Mouse (Mus musculus) bone marrow, adult 2 months (tissue): ENCODE measurements at regions not wholly inside any gene's neighbourhood (a gene's known extent, or its start where the extent isn't known, plus 50 kb on each side); places are given as distances from the start of the nearest gene placed in this dataset.

Experiments used
- CTCF ChIP-seq: fragments of 200-500 bp; IDR thresholded peaks from 2 replicates; pipeline ENCODE4 v1.5.1; 2011; ENCODE audit warnings: low read length, control low read depth; ENCODE audit not compliant: control insufficient read depth, insufficient read depth
- POLR2A ChIP-seq: fragments of 200-500 bp; IDR thresholded peaks from 2 replicates; pipeline ENCODE4 v1.6.1; 2011; ENCODE audit warnings: low read depth, mild to moderate bottlenecking, control low read depth, low read length, borderline replicate concordance; ENCODE audit not compliant: control insufficient read depth

DNA sequence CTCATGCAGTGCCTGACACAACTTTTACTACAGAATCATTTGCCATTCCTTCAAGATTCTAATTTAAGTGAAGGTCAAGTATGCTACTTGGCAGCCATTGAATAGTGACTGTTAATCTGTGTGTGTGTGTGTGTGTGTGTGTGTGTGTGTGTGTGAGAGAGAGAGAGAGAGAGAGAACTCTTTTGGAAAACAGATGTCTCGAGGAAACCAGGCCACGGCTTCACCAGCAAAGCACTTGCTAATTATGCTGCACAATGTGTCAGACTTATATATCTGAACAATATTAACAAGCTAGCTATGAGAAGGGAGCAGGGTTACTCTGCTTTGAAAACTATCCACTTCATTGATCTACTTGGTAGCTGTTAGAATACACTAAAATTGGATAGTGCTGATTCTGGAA, 53.1 kb upstream of the Ralgps2 start:
- TF ChIP-seq CTCF (no peak), POLR2A (no peak)
